Mouse (Mus musculus): ENCODE data around the gene Iqcf3. TPM values are rescaled to one million over a fixed set of nuclear protein-coding genes. Genes with fewer than 3 reads are reported as not detected.
A peak's percentile ranks its signal among the peaks of the same experiment; 100 is the strongest.

Iqcf3 gene
- polyA plus RNA-seq, 1 experiment from 2014 or later = not detected

- no peaks in the 10 kb centered on the region for H3K9me3 ChIP-seq
- no peak overlapping the region for H3K27ac ChIP-seq
- no peak overlapping the region for H3K9ac ChIP-seq
- H3K4me1 ChIP-seq = peaks cover 22% of the 10 kb centered on the region
- ATAC-seq (replicated peaks) = no peak
- WGBS = 96% methylated on average over 6 of the region's 6 CpGs
- no peak overlapping the region for H3K4me3 ChIP-seq
- H3K36me3 ChIP-seq (replicated peaks) = peaks cover 20% of the 10 kb centered on the region
- no peak overlapping the region for H3K4me2 ChIP-seq
- no peaks in the 10 kb centered on the region for H3K27me3 ChIP-seq (replicated peaks)
These were observed 94.7 kb downstream of the Iqcf3 start for GRCm38 (mm10) chr9:106466721-106467120.

DNA sequence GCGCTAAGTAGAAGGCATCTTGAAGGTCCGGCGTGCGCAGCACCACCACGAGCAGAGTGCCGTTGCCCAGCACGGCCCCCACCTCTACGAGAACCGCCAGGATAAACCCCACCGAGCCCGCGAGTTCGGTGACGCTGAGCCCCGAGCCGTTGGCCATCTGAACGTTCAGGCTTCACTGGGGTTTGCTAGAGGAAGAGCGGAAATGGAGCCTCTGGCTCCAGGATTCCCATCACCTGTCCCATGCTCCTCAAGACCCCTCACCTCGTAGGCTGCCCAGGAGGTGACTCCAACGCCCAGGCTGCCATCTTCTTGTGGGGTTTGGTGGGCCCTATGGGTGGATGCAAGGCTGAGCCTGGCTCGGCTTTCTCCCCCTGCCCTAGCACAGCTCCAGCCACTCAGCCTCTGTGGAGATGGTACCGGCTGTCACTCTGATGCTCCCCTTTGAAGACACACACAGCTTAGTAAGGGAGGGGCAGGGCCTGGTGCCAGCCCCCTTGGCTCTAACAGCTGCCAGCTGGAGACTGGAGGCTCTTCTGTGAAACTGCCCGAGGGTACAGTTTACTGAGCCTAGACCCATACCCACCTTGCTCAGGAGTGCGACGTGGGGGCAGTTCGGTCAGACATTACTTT lies 95.7 kb downstream of the Iqcf3 start, which contains the start of gene Gpr62:
Gene Gpr62 (minus strand): TSS at position 368 of the 630 bp plus-strand sequence.
- whole genome bisulfite sequencing = 25% methylated on average over 26 of the region's 26 CpGs
- Histone ChIP-seq H3K27ac (peak within 1 kb of the TSS; percentile 82), H3K9ac (peak within 1 kb of the TSS; percentile 64), H3K4me2 (peak within 1 kb of the TSS; percentile 89), H3K9me3 (no peaks in the 10 kb centered on the region), H3K4me3 (peak within 1 kb of the TSS; percentile 49), H3K27me3 (replicated peaks) (no peaks in the 10 kb centered on the region), H3K36me3 (replicated peaks) (peaks cover 27% of the 10 kb centered on the region), H3K4me1 (peaks cover 22% of the 10 kb centered on the region)
- ATAC-seq (replicated peaks) = peak; percentile 53

DNA sequence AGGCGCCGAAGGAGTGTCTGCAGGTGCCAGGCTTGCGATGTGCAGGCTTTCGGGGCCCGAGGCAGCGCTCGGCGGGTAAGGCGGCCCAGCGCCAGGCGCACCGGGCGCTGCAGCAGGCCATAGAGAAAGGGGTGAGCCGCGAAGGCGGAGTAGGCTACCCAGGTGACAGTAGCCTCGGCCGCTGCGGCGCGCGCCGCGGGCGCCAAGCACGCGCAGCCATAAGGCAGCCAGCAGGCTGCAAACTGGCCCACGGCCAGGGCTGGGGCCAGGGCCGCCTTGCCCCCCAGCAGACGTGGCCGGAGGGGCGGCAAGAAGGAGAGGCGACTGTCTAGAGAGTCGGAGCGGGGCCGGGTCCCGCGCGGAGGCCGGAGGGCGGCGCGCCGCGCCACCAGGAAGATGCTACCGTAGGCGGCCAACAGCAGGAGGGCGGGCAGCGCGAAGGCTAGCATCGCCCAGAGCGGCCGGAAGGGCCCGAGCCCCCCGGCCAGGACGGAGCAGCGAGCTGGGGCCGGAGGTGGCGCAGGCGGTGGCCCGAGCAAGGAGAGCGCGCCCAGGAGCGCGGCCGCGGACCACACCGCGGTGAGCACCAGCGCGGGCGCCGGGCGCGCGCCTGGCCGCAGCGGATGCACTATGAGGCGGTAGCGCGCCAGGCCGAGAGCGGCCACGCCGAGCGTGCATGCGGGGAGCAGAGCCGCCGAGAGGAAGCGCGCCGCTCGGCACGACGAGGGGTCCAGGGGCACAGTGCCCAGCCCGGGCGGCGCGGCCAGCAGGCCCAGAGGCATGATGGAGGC lies 96.5 kb downstream of the Iqcf3 start:
- peaks cover 29% of the 10 kb centered on the region for H3K4me1 ChIP-seq
- peak; percentile 81 for ATAC-seq (replicated peaks)
- H3K9ac ChIP-seq = peak overlapping the region; percentile 64
- H3K9me3 ChIP-seq = no peaks in the 10 kb centered on the region
- 1% methylated on average over 98 of the region's 99 CpGs for WGBS
- peak overlapping the region; percentile 89 for H3K4me2 ChIP-seq
- peak overlapping the region; percentile 49 for H3K4me3 ChIP-seq
- no peaks in the 10 kb centered on the region for H3K27me3 ChIP-seq (replicated peaks)
- H3K27ac ChIP-seq = peak overlapping the region; percentile 82
- peaks cover 27% of the 10 kb centered on the region for H3K36me3 ChIP-seq (replicated peaks)

DNA sequence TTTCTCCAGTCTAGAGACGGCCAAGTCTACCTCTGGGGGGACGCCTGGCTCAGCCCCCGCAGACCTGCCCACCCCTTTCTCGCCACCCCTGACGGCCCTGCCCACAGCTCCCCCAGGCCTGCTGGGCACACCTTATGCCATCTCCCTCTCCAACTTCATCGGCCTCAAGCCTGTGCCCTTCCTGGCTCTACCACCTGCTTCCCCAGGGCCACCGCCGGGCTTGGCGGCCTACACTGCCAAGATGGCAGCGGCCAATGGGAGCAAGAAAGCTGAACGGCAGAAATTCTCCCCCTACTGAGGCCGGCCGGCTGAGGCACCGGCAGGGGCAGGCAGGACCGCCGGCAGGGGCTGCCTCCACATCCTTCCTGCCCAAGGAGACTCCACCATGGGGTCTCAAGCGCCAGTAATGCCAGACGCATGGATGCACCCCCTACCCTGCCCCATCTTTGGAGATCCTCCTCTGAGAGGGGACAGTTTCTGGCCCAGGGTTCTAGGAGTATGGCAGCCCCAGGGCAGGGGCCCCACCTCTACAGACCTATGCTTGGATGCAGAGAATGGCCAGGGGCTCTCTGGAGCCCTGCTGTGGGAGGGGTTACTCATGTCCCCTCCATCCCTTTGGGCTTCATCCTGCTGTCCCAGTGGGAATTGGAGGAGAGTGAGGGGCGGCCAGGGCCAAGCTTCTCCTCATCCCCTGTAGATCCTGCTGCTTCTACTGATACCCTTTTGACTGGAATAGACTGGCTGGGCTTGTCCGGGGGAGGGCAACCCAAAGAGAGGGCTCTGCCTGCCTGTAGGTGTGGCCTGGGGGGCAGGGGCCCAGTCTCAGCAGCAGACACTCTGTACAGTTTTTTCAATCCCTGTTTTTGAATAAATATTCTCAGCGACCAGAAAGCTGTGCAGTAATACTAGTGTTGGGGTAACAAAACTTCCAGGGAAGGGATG lies 98.0 kb downstream of the Iqcf3 start:
- no peak for ATAC-seq (replicated peaks)
- Histone ChIP-seq H3K9ac (no peak overlapping the region), H3K4me1 (peaks cover 43% of the 10 kb centered on the region), H3K4me3 (no peak overlapping the region), H3K27ac (no peak overlapping the region), H3K36me3 (replicated peaks) (peaks cover 27% of the 10 kb centered on the region), H3K4me2 (no peak overlapping the region), H3K9me3 (no peaks in the 10 kb centered on the region), H3K27me3 (replicated peaks) (no peaks in the 10 kb centered on the region)
- WGBS = 75% methylated on average over 21 of the region's 21 CpGs

- H3K4me1 ChIP-seq = peaks cover 53% of the 10 kb centered on the region
- H3K36me3 ChIP-seq (replicated peaks) = peaks cover 27% of the 10 kb centered on the region
- WGBS = 94% methylated on average over 12 of the region's 12 CpGs
These were observed 99.0 kb downstream of the Iqcf3 start for GRCm38 (mm10) chr9:106462430-106462800.

DNA sequence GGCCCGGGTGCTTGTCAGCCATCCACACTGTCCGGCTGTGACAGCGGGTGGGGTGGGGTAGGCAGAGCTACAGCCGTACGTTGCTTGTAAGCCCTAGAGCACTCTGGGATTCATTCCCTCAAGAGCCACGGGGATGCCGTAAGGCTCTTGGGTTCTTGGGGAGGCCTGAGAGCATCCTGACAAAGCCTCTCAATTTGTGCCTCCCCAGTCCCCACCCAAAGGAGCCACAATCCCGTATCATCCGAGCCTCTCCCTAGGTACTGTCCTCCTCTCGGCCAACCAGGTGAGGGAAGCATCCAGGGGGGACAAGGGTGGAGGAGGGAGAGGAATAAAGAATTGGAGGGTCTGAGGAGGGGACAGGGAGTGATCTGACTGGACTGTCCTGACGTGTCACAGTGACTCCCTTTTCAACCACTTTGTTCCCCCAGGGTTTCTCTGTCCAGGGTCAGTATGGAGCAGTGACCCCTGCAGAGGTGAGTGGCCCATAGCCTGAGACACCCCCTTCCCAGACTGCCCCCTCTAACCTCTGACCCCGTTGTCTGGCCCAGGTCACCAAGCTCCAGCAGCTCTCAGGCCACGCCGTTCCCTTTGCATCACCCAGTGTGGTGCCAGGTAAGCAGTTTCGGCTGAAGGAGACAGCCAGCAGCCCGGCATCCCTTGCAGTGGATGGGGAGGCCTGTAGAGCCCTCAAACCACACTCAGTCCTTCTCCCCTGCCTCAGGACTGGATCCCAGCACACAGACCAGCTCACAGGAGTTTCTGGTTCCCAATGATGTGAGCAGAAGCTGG lies 99.6 kb downstream of the Iqcf3 start:
- H3K36me3 ChIP-seq (replicated peaks) = peaks cover 27% of the 10 kb centered on the region
- H3K27me3 ChIP-seq (replicated peaks) = no peaks in the 10 kb centered on the region
- H3K4me3 ChIP-seq = no peak overlapping the region
- H3K9me3 ChIP-seq = no peaks in the 10 kb centered on the region
- no peak overlapping the region for H3K27ac ChIP-seq
- ATAC-seq (replicated peaks) = no peak
- WGBS = 80% methylated on average over 16 of the region's 16 CpGs
- H3K4me2 ChIP-seq = no peak overlapping the region
- H3K9ac ChIP-seq = no peak overlapping the region
- H3K4me1 ChIP-seq = peaks cover 59% of the 10 kb centered on the region

More at GRCm38 (mm10) chr9:106462430-106462800, 99.0 kb downstream of the Iqcf3 start:
- Histone ChIP-seq H3K4me2 (no peak overlapping the region), H3K27ac (no peak overlapping the region), H3K4me3 (no peak overlapping the region), H3K9ac (no peak overlapping the region), H3K9me3 (no peaks in the 10 kb centered on the region), H3K27me3 (replicated peaks) (no peaks in the 10 kb centered on the region)
- ATAC-seq (replicated peaks) = no peak

DNA sequence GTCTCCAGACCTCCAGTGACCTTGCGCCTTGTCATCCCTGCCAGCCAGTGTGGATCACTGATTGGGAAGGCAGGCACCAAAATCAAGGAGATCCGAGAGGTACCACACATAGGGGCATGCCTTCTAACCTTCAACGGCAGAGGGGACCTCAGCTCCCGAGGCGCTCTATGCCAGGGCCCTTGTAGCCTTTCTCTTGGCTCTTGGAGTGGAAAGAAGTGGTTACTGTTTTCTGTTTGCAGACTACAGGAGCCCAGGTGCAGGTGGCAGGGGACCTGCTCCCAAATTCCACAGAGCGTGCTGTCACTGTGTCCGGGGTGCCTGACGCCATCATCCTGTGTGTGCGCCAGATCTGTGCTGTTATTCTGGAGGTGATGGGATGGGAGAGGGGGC lies 100.4 kb downstream of the Iqcf3 start:
- no peak overlapping the region for H3K4me2 ChIP-seq
- H3K36me3 ChIP-seq (replicated peaks) = peaks cover 27% of the 10 kb centered on the region
- H3K27ac ChIP-seq = no peak overlapping the region
- H3K4me3 ChIP-seq = no peak overlapping the region
- WGBS = 90% methylated on average over 9 of the region's 9 CpGs
- H3K27me3 ChIP-seq (replicated peaks) = no peaks in the 10 kb centered on the region
- peaks cover 64% of the 10 kb centered on the region for H3K4me1 ChIP-seq
- H3K9me3 ChIP-seq = no peaks in the 10 kb centered on the region
- no peak overlapping the region for H3K9ac ChIP-seq
- ATAC-seq (replicated peaks) = no peak

GRCm38 (mm10) chr9:106460401-106461025 lies 100.9 kb downstream of the Iqcf3 start:
- Histone ChIP-seq H3K9me3 (no peaks in the 10 kb centered on the region), H3K4me3 (no peak overlapping the region), H3K9ac (no peak overlapping the region), H3K27ac (no peak overlapping the region), H3K4me1 (peaks cover 64% of the 10 kb centered on the region), H3K36me3 (replicated peaks) (peaks cover 27% of the 10 kb centered on the region), H3K27me3 (replicated peaks) (no peaks in the 10 kb centered on the region), H3K4me2 (no peak overlapping the region)
- no peak for ATAC-seq (replicated peaks)
- 80% methylated on average over 18 of the region's 18 CpGs for WGBS

GRCm38 (mm10) chr9:106459946-106460345 lies 101.5 kb downstream of the Iqcf3 start:
- Histone ChIP-seq H3K4me2 (no peak overlapping the region), H3K4me3 (no peak overlapping the region), H3K9ac (no peak overlapping the region), H3K36me3 (replicated peaks) (peaks cover 27% of the 10 kb centered on the region), H3K9me3 (no peaks in the 10 kb centered on the region), H3K27me3 (replicated peaks) (no peaks in the 10 kb centered on the region), H3K27ac (no peak overlapping the region), H3K4me1 (peaks cover 64% of the 10 kb centered on the region)
- WGBS = 87% methylated on average over 15 of the region's 15 CpGs
- no peak for ATAC-seq (replicated peaks)

DNA sequence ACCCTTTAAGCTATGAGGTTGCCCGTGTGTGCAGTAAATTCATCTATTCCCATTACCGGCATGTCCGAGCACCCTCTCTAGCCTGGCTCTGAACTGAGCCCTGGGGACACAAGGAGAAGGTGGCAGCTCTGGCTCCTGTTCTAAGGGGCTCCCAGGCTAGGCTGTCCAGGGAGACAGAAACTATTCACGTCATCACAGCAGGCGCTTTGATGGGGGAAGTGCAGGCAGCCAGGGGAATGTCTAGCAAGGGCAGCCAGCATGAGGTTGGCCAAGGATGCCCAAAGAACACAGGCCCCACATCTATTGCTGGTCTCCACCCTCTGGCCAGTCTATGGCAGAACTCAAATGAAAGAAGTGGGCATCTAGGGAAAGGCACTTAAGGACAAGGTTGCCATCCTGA lies 103.5 kb downstream of the Iqcf3 start:
- ATAC-seq (replicated peaks) = no peak
- no peaks in the 10 kb centered on the region for H3K27me3 ChIP-seq (replicated peaks)
- H3K36me3 ChIP-seq (replicated peaks) = peaks cover 16% of the 10 kb centered on the region
- H3K4me3 ChIP-seq = no peak overlapping the region
- 0 out of 2 replicates have a peak overlapping the region, but pooled peaks have one; percentile 91 for H3K27ac ChIP-seq
- 46% methylated on average over 5 of the region's 5 CpGs for WGBS
- peaks cover 67% of the 10 kb centered on the region for H3K4me1 ChIP-seq
- H3K4me2 ChIP-seq = peak overlapping the region; percentile 77
- H3K9me3 ChIP-seq = no peaks in the 10 kb centered on the region
- H3K9ac ChIP-seq = peak overlapping the region; percentile 87; the same call in 1 of the 2 replicates

DNA sequence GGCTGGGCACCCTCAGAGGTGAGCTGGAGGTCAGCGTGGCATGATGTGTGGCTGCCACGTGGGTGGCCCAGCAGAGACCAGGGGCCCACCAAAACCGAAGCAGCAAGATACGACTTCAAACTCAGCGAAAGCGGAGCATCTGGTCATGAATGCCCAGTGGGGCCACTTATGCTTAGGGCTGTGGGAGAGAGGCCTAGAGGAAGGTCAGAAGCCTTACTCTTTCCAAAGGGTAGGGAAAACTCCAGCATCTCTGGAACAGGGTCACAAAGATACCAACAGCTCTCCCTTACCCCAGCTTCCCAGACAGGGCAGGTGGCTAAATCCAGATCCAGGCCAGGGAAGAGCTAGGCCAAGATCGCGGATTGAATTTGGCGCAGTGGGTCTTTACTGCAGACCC lies 104.3 kb downstream of the Iqcf3 start:
- ATAC-seq (replicated peaks) = no peak
- peak overlapping the region; percentile 77 for H3K4me2 ChIP-seq
- 36% methylated on average over 9 of the region's 9 CpGs for WGBS
- no peaks in the 10 kb centered on the region for H3K9me3 ChIP-seq
- peaks cover 11% of the 10 kb centered on the region for H3K36me3 ChIP-seq (replicated peaks)
- no peaks in the 10 kb centered on the region for H3K27me3 ChIP-seq (replicated peaks)
- peak overlapping the region; percentile 91; the same call in 1 of the 2 replicates for H3K27ac ChIP-seq
- peaks cover 75% of the 10 kb centered on the region for H3K4me1 ChIP-seq
- H3K4me3 ChIP-seq = peak overlapping the region; percentile 70
- peak overlapping the region; percentile 87 for H3K9ac ChIP-seq
